Mouse (Mus musculus) ES-Bruce4 (cell line): ENCODE measurements around the gene Upp2.

Experiments
- EP300 ChIP-seq: IDR thresholded peaks from 2 replicates; pipeline ENCODE4 v1.6.1; 2011; ENCODE audit warnings: low read depth, low read length; ENCODE audit not compliant: insufficient read depth
- POLR2A ChIP-seq: IDR thresholded peaks from one replicate; pipeline ENCODE4 v1.8.1; 2011; ENCODE audit warnings: low read length; ENCODE audit not compliant: insufficient read depth

DNA sequence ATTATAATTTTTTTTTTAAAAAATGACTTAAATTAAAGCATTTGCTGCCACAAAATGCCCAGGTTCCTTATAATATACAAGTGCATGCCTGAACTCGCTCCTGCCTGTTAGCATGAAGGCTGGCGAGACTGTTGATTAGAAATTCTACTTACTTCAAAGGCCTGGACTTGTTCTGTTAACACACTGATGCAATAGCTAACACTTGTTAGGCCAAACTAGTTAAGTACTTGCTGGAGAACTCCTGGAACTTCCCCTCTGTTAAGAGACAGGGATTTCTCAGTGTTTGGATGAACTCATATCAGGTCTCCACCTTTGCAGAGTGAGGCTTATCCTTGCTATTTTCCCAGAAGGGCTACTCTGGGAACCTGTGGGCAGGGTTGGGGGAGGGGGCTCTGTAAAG lies 105.4 kb downstream of the Upp2 start:
- TF ChIP-seq POLR2A (no peak), EP300 (no peak)
